Mouse (Mus musculus) liver, adult 2 months (tissue): ENCODE measurements around the gene Gm20388.

Experiments used
- CTCF ChIP-seq: fragments of 200-500 bp; IDR thresholded peaks from 2 replicates; pipeline ENCODE4 v1.5.1; 2011; ENCODE audit warnings: low read depth, low read length, control low read depth
- POLR2A ChIP-seq: fragments of 200-500 bp; IDR thresholded peaks from 2 replicates; pipeline ENCODE4 v1.6.1; 2011; ENCODE audit warnings: low read length, control low read depth; ENCODE audit not compliant: insufficient read depth; ENCODE audit errors: extremely low read depth

DNA sequence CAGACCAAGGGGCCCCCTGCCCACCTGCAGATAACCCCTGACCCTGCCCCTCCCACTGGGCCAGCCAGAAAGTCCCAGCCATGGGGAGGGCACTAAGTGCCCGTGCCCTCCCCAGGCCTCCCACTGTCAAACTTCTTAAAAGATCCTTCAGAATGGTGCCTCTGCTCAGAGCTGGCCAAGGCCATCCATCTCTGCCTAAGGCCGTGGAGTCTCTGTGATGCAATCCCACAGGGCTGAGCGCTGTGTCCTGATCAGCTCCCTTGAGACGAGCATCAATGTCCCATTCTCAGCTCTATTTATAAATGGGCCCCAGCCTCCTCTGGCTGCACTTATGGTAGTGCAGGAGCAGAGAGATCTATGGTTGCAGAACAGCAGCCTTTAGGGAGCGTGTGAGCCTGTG lies 1403.4 kb downstream of the Gm20388 start:
- TF ChIP-seq CTCF (no peak), POLR2A (no peak)
